Mouse (Mus musculus) left cerebral cortex, adult 11 months (tissue): ENCODE data around the gene Fhl2.
"Not testable (repeated sequence)": the region's sequence is repeated elsewhere in the genome, so short reads cannot be mapped to it uniquely, and the experiment has no call there.

ENCODE experiments used
- DNase-seq: peaks from one replicate; pipeline ENCODE4 v3.0.0; 2022; ENCODE audit warnings: low spot score

Fhl2 gene

DNA sequence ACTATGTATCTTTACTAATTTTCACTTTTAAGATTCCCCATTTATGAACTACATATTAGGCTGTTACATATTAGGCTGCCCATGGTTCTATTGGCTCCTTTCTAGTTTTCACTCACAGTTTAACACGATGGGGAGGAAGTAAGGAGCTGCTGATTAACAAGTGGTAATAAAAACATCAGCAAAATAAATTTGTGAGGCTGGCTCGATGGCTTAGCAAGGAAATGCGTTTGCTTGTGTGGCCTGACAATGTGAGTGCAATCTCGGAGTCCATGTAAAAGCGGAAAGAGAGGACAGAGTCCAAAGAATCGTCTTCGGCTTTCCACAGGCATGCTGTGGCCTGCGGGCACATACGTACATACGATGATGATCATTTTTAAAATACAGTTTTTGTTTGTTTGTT is 4.3 kb downstream of the Fhl2 start:
- DNase-seq, result no peak

DNA sequence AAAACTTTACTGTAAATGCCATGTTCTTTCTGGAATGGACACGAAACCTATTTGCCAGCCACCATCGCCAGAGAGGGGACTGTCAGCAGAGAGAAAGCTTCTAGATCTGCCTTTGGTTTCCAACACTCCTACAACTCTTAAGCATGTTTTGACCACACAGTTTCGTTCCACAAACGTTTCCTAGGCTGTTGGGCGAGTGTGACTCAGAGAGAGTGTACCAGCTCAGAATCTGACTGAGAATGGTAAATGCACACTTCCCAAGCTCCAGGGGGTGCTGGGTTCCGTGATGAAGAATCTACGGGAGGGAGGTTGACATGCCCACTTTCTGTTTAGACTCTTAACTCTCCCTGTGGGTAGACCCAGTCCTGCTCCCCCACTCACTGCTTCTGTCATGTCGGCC is 5.7 kb downstream of the Fhl2 start:
- no peak for DNase-seq

- not testable (repeated sequence) for DNase-seq
Observed at GRCm38 (mm10) chr1:43188893-43189292, 7.9 kb downstream of the Fhl2 start.

DNA sequence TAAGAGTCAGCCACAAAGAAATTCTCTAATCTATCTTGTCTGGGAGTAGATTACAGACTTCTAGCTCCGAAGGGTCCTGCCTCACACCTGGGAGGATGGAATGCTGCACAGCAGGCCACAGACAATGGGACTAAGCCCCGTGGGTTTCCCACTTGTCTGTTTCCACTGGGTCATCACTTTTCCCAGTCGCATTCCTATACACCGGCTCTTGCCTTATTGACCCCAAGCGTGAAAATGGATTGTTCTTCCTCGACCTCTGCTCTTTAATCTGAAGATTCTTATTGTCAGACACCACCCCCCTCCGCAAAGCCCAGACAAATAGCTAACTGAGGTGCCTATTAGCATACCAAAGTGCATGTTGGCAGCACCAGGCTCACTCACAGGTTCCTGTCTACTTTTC is 10.4 kb downstream of the Fhl2 start:
- DNase-seq, result no peak

- DNase-seq, result no peak
Observed at GRCm38 (mm10) chr1:43180912-43181311, 15.9 kb downstream of the Fhl2 start.

DNA sequence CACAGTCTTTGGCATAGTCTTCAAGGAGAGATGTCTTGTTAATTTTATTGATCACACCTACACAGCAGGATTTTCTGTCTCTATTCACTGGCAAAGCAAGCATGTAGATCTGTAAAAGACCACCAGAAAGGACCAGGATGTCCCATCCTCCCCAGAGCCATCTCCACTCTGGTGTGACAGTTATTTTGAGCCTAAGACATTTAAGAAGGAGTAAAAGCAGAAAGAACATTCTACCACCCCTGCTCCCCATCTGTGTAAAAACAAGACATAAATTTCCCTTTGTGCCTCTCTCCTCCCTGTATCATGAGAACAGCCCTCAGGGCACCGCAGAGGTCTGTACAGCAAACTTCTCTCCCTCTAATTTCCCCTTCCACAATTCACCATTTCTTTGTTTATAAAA is 18.0 kb downstream of the Fhl2 start:
- no peak for DNase-seq

DNA sequence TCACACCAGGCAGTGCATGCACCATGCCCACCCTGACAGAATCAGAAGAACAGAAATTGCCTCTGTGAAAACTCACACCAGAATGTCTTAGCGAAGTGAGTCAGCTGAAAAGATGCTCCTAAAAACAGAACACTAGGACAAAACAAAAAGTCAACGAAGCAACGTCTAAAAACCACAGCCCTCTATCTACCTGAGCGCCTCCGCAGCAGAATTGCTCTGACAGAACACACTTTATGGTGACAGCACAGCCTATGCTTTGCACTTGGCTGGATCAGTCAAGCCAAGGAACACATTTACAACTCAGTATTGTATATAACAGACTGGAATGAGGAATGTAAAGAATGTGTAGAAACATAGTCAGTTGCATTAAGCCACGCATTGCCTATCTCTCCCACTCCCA is 18.4 kb downstream of the Fhl2 start:
- DNase-seq, result no peak

DNA sequence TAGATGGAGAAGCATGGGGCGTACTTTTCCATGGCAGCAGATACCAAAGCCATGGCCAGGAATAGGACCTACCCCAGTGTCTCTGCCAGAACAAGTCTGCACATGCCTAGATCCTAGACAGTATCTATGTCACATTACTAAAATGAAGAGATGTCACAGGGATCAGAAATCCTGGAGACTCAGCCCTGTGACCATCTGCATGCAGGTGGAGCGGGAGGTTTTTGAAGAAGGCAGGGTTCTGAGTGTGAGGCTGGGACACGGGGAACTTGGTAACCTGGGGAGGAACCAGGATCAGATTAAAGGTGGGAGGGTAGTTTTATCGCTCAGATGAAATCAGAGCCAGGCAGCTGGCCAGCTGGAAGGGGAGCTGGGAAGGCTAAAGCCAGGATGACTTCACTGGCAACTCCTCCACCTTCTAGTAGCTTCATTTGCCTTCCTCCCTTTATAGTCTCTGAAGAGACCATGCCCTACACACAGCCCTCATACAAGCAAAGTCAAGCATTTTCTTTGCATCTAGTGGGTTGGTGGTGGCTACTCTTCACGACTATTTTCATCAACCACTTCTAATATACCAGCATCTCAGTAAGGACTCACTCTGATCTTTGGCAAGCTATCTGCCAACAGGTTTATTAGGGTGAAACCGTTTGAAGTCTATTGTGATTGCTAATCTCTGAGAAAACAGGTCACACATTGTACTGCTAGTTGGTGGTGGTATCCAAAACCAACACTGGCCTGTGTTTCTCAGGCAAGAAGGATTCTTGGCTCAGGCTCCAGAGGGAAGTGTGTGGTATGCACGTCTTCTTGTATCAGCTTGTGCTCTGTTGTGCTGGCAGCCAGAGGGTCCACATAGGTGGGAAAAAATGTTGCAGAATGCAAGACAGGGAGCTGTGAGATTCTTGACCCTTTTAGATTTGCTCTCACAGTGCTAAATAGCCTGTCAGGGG is 23.2 kb downstream of the Fhl2 start:
- DNase-seq, result no peak

- no peak for DNase-seq
Observed at GRCm38 (mm10) chr1:43171816-43172215, 25.0 kb downstream of the Fhl2 start.

GRCm38 (mm10) chr1:43171093-43171492 is 25.7 kb downstream of the Fhl2 start:
- no peak for DNase-seq

- no peak for DNase-seq
Observed at GRCm38 (mm10) chr1:43169661-43170060, 27.1 kb downstream of the Fhl2 start.

GRCm38 (mm10) chr1:43169227-43169626 is 27.6 kb downstream of the Fhl2 start:
- DNase-seq, result no peak

- DNase-seq, result no peak
Observed at GRCm38 (mm10) chr1:43168618-43169017, 28.2 kb downstream of the Fhl2 start.

- DNase-seq, result no peak
Observed at GRCm38 (mm10) chr1:43168026-43168425, 28.8 kb downstream of the Fhl2 start.

GRCm38 (mm10) chr1:43164582-43164981 is 32.2 kb downstream of the Fhl2 start:
- no peak for DNase-seq

DNA sequence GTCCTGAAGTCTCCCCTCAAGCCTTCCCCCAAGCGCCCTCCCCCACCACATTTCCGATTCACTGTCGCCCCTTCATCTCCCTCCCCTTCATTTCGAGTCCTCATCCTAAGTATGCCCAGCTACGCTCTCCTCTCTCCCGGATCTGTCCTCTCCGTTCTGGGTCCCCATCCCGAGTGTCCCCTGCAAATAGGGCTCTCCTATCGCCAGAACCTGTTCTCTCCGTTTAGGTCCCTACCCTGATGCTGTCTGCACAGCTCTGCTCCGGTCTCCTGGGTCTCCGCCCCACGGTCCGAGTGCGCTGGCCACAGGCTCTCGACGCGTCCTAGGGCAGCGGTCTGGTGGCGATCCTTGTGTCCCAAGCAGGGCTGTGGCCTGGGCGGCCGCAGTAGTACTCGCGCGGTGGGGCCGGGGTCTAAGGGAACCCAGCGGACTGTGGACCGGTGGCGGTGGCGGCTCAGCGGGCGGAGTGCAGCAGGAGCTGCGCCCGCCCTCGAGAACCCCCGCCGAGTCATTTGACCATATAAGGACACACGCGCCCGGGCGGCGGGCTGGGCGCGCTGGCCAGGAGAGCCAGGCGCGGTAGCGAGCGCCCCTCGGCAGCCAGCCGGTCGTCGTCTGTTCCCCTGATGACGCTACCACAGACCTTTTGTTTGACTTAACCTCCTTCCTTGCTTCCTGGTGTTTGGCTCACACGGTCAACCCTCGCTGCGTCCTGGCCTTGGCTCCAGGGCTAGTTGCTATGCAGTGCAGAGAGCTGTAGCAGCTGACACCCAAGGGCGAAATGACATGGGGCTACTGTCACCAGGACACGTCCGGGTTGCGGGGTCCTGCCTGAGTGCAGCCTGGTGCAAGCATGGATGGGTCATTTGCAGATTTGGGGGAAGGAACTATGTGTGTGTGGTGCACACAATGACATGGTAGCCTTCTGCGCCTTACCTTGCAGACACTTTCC is 33.0 kb downstream of the Fhl2 start:
- DNase-seq, result peak; percentile 51

GRCm38 (mm10) chr1:43163084-43163466 is 33.7 kb downstream of the Fhl2 start:
- DNase-seq, result no peak

GRCm38 (mm10) chr1:43162394-43162793 is 34.4 kb downstream of the Fhl2 start:
- no peak for DNase-seq

GRCm38 (mm10) chr1:43159429-43159828 is 37.4 kb downstream of the Fhl2 start:
- DNase-seq, result no peak

GRCm38 (mm10) chr1:43157907-43158306 is 38.9 kb downstream of the Fhl2 start:
- no peak for DNase-seq

DNA sequence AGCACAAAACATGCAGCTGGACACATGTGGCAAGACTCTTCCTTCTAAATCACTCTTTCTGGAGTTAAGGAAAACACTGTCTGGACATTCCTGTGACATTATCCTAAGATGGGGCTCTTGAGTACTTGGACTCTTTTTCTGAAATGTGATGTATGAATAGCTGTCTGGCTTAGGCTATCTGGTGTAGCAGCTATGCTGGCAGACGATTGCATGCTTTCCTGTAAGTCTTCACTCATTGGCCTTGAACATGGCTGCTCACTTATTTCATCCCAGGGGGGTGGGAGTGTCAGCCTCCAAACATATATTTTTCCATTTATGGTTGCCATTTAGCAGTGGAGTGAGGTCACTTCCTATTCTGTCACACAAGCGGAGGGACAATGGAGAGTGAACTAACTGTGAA is 42.3 kb downstream of the Fhl2 start:
- no peak for DNase-seq

DNA sequence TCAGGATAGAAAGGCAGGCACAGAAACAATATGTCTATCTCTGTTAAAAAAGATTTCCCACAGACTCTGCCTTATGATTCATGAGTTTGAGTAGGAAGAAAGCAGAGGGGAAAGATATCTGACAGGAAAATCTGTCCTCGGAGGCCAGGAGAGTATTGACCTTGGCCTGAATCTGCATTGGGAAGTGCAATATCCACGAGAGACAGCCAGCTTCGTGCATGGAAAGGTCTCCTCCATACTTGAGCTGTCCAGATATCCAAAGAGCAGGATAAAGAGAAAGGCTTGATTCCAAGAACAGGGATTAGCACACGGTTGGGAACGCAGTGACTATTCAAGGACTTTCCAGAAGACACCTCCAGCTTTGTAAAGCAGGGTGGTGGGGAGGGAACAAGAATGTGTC is 43.2 kb downstream of the Fhl2 start:
- no peak for DNase-seq

DNA sequence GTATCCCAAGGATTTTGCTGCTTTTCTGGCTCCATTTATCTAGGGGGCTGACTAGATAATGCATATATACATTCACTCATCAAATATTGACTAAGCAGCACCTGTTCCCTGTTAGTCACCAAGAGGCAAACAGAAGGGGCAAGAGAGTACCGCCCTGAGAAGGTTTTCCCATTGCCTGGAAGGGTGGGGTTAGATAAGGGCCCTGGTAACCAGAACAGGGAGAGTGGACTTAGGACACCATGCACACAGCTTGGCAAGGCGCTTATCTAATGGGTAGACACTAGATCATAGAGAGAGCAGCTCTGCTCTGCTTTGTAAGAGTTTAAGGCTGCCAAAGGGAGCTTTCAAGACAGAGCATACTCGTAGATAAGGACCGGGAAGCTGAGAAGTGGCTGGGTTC is 44.2 kb downstream of the Fhl2 start:
- no peak for DNase-seq
